Mouse (Mus musculus): ENCODE measurements around the gene Fgfr2. TPM values are rescaled to one million over a fixed set of nuclear protein-coding genes. Genes with fewer than 3 reads are reported as not detected.

Gene Fgfr2
- polyA plus RNA-seq, 1 experiment, result 59.9 TPM

DNA sequence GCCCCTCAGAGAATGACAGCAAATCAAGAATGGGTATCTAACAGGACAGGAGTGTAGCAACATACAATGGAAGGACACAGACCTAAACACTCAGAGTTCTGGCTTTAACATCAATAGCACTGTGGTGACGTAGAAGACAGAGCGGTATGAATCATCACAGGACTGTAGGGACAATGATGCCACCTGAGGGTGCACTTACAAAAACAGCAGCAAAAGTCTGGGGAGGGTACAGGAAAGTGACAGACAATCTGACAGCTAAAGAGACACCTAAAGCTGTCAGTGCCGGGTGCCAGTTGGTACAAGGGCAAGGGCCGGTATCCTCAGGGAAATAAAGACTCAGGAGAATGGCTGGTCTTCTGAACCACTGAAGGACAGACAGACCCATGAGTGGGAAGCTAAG is 870.1 kb downstream of the Fgfr2 start:
- no peak overlapping the region for H3K4me3 ChIP-seq (ENCODE audit: insufficient read depth, low read length)
- no peak overlapping the region for H3K27ac ChIP-seq (ENCODE audit: insufficient read depth, low read length)
- H3K4me1 ChIP-seq (ENCODE audit: control insufficient read depth, insufficient read depth, low read length), result no peaks in the 10 kb centered on the region
- TF ChIP-seq CTCF (IDR thresholded peaks at IDR 0.05; ENCODE audit: borderline replicate concordance, insufficient read depth, low read length), result no peak
- no peak for TF ChIP-seq POLR2A (IDR thresholded peaks at IDR 0.05; ENCODE audit: low read depth, low read length)

DNA sequence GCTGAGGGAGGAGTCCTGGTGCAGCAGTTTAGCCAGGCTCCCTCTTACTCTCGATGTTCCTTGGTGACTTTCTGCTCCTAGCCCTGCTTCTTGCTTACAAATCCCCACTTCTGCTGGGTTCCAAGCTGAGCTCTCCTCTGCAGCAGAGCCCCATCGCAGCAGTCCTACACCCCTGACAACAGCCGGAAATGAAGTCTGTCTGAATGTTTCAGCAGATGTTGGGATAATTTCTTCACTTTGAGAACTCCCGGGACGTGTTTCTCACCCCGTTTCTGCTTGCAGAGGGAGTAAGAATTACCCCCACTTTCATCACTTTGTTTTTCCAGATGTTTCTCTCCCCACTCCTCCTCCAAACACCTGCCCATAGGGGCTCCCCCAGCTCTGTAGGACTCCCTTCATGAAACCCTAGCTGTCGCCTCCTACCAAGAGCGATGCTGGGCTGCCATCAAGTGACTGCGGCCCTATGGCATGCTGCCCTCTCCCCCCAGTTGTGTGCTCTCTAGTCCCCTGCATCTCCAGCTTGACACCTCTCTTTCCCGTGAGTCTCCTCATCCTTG is 873.5 kb downstream of the Fgfr2 start:
- TF ChIP-seq CTCF (IDR thresholded peaks at IDR 0.05; ENCODE audit: borderline replicate concordance, insufficient read depth, low read length), result no peak
- TF ChIP-seq POLR2A (IDR thresholded peaks at IDR 0.05; ENCODE audit: low read depth, low read length), result no peak
- no peak overlapping the region for H3K4me3 ChIP-seq (ENCODE audit: insufficient read depth, low read length)
- H3K4me1 ChIP-seq (ENCODE audit: control insufficient read depth, insufficient read depth, low read length), result no peaks in the 10 kb centered on the region
- no peak overlapping the region for H3K27ac ChIP-seq (ENCODE audit: insufficient read depth, low read length)

DNA sequence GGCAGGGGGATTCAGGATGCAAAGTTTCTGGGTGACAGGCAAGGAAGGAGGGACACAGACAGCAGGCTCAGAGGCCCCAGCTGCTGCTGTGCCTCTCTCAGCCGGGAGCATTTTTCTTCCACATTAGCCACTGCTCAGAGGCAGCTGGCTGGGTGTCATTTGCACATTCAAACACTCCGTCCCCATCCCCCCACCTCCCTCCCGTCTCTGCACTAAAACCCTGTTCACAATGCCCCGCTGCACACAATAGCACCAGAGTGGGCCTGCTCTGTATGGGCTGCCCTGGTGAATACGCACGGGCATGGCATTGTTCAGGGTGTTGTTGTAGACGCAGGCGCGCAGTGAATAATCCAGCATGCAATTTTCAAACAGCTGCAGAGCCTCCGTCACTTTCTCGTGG is 875.6 kb downstream of the Fgfr2 start:
- no peak overlapping the region for H3K4me3 ChIP-seq (ENCODE audit: insufficient read depth, low read length)
- no peak for TF ChIP-seq POLR2A (IDR thresholded peaks at IDR 0.05; ENCODE audit: low read depth, low read length)
- no peak for TF ChIP-seq CTCF (IDR thresholded peaks at IDR 0.05; ENCODE audit: borderline replicate concordance, insufficient read depth, low read length)
- no peaks in the 10 kb centered on the region for H3K4me1 ChIP-seq (ENCODE audit: control insufficient read depth, insufficient read depth, low read length)
- H3K27ac ChIP-seq (ENCODE audit: insufficient read depth, low read length), result no peak overlapping the region

DNA sequence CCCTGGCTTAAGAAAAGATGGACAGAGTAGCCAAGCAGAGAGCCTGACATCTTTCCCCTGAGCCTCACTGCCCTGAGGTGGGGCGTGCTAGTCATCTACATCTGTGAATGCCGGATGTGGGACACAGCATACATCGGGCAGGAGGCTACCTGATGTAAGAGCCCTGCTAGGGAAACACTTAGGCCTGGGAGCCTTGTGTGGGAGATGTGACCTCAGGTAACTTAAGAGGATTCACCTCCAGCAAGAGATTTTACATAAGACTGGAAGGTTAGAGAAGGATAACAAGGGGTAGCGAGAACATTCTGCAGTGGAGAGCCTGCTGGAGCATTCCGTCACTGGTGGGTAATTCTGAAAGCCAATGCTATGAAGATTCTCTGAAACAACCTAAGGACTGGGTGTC is 876.1 kb downstream of the Fgfr2 start:
- Histone ChIP-seq H3K4me1 (ENCODE audit: control insufficient read depth, insufficient read depth, low read length) (no peaks in the 10 kb centered on the region), H3K4me3 (ENCODE audit: insufficient read depth, low read length) (no peak overlapping the region), H3K27ac (ENCODE audit: insufficient read depth, low read length) (no peak overlapping the region)
- TF ChIP-seq POLR2A (IDR thresholded peaks at IDR 0.05; ENCODE audit: low read depth, low read length), result no peak
- TF ChIP-seq CTCF (IDR thresholded peaks at IDR 0.05; ENCODE audit: borderline replicate concordance, insufficient read depth, low read length), result no peak

DNA sequence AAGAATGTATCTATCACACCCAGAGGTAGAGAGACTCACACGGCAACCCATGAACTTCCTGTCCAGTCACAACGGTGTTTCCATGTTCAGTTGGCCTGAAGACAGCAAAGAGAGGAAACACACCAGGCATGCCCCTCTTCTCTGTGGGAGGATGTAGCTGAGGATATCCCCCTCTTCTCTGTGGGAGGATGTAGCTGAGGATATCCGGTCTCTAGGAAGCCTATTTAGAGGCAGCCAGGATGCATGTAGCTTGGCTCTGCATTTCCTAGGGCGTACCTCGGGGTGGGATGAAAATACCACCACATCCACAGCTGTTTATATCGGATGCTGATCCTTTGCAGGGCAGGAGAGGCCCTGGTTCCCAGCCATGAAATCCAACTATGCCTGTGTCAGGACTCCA is 877.4 kb downstream of the Fgfr2 start:
- Histone ChIP-seq H3K27ac (ENCODE audit: insufficient read depth, low read length) (no peak overlapping the region), H3K4me3 (ENCODE audit: insufficient read depth, low read length) (no peak overlapping the region), H3K4me1 (ENCODE audit: control insufficient read depth, insufficient read depth, low read length) (no peaks in the 10 kb centered on the region)
- TF ChIP-seq POLR2A (IDR thresholded peaks at IDR 0.05; ENCODE audit: low read depth, low read length) (no peak), CTCF (IDR thresholded peaks at IDR 0.05; ENCODE audit: borderline replicate concordance, insufficient read depth, low read length) (no peak)

DNA sequence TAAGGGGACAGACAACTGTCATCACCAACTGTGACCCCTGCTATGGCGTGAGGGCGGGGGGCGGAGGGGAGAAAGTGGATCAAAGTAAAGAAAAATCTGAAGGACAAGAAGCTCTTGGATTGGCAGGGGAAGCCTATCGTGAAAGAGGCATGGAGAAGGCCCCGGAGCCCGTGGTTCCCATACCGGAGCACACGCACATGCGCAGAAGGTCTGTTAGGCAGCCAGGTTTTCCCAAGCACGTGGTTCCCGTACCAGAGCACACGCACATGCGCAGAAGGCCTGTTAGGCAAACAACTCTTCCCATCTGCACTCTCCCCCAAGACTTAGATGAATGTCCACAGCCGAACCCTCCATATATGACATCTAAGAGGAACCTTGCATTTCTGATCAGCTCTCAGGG is 878.5 kb downstream of the Fgfr2 start:
- no peak for TF ChIP-seq POLR2A (IDR thresholded peaks at IDR 0.05; ENCODE audit: low read depth, low read length)
- TF ChIP-seq CTCF (IDR thresholded peaks at IDR 0.05; ENCODE audit: borderline replicate concordance, insufficient read depth, low read length), result no peak
- H3K4me1 ChIP-seq (ENCODE audit: control insufficient read depth, insufficient read depth, low read length), result no peaks in the 10 kb centered on the region
- H3K27ac ChIP-seq (ENCODE audit: insufficient read depth, low read length), result no peak overlapping the region
- H3K4me3 ChIP-seq (ENCODE audit: insufficient read depth, low read length), result no peak overlapping the region

DNA sequence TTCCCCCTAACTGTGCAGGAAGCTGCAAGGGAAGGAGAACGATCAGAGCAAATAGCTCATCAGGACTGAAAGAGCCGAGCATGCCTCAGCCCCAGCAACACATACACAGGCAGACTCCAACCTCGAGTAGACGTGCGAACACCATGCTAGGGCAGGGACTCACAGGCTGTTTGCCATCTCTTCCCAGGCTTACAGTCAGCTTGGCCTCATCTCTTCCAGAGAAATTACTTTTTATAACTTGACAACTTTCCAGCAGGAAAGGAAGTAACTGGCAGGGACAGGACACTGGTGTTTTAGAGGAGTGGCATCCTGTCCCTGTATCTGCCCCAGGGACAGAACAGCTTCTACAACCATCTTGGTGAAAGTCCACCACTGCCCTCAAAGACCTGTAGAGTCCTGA is 879.9 kb downstream of the Fgfr2 start:
- Histone ChIP-seq H3K4me1 (ENCODE audit: control insufficient read depth, insufficient read depth, low read length) (no peaks in the 10 kb centered on the region), H3K4me3 (ENCODE audit: insufficient read depth, low read length) (no peak overlapping the region), H3K27ac (ENCODE audit: insufficient read depth, low read length) (no peak overlapping the region)
- no peak for TF ChIP-seq CTCF (IDR thresholded peaks at IDR 0.05; ENCODE audit: borderline replicate concordance, insufficient read depth, low read length)
- no peak for TF ChIP-seq POLR2A (IDR thresholded peaks at IDR 0.05; ENCODE audit: low read depth, low read length)

DNA sequence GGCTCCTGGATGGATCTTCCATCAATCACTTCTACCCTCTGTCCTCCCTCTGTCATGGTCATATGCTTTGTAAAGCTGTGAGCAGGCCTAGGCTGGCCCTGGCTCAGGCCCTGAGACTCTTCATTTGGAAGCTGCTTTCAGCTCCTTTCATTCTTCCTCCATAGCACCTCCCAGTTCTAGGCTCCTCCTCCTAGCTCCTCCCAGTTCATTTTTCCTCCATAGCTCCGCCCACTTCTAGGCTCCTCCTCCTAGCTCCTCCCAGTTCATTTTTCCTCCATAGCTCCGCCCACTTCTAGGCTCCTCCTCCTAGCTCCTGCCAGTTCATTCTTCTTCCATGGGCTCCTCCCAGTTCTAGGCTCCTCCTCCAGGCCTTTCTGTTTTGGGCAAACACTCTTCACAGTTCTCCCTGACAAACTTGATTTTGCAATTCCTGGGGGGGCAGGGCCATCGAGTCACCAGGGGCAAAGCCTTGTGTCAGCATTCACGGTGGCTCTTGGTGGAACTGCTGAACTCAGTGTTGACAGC is 880.5 kb downstream of the Fgfr2 start:
- TF ChIP-seq CTCF (IDR thresholded peaks at IDR 0.05; ENCODE audit: borderline replicate concordance, insufficient read depth, low read length) (no peak), POLR2A (IDR thresholded peaks at IDR 0.05; ENCODE audit: low read depth, low read length) (no peak)
- no peak overlapping the region for H3K27ac ChIP-seq (ENCODE audit: insufficient read depth, low read length)
- H3K4me3 ChIP-seq (ENCODE audit: insufficient read depth, low read length), result no peak overlapping the region
- no peaks in the 10 kb centered on the region for H3K4me1 ChIP-seq (ENCODE audit: control insufficient read depth, insufficient read depth, low read length)

DNA sequence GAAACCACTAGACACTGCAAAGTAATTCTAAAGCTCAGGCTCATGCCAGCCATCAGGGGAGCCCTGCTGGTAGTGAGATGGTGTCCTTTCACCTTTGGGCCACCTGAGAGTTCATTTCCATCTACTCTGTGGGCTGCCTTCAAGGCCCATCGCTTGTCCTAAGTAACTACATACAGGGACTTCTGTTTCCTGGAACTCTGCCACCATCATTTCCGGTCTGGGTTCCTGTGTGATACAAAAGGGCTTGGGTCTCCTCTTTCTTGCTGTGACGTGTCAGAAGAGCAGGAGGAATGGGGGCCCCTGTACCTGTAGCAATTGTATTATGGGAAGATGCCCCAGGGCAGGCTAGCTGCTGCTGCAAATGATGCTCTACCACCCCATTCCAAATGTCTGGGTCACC is 884.2 kb downstream of the Fgfr2 start:
- no peak overlapping the region for H3K4me3 ChIP-seq (ENCODE audit: insufficient read depth, low read length)
- no peak for TF ChIP-seq CTCF (IDR thresholded peaks at IDR 0.05; ENCODE audit: borderline replicate concordance, insufficient read depth, low read length)
- TF ChIP-seq POLR2A (IDR thresholded peaks at IDR 0.05; ENCODE audit: low read depth, low read length), result no peak
- no peaks in the 10 kb centered on the region for H3K4me1 ChIP-seq (ENCODE audit: control insufficient read depth, insufficient read depth, low read length)
- no peak overlapping the region for H3K27ac ChIP-seq (ENCODE audit: insufficient read depth, low read length)

DNA sequence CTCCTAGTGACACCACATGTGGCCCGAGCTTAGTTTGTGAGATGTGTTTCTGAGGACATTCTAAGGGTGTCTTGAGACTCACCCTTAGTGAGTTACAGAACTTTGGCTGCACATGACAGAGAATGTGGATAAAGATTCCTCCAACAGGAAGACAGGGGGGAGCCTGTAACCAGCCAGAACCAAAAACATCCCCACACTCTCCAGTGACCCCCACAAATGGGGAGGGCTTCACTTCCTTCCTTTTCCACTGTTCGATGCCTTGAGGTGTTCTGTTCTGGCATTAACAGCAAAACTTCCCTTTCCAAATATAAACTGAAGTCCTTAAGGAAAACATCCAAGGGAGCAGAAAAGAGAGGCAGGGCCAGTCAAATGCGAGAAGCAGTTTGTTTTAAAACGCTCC is 886.0 kb downstream of the Fgfr2 start:
- Histone ChIP-seq H3K27ac (ENCODE audit: insufficient read depth, low read length) (no peak overlapping the region), H3K4me3 (ENCODE audit: insufficient read depth, low read length) (no peak overlapping the region), H3K4me1 (ENCODE audit: control insufficient read depth, insufficient read depth, low read length) (no peaks in the 10 kb centered on the region)
- no peak for TF ChIP-seq CTCF (IDR thresholded peaks at IDR 0.05; ENCODE audit: borderline replicate concordance, insufficient read depth, low read length)
- no peak for TF ChIP-seq POLR2A (IDR thresholded peaks at IDR 0.05; ENCODE audit: low read depth, low read length)
